Mouse (Mus musculus) neutrophil, adult 65 days (primary cell): Measurements from ENCODE around the gene Tdg. TPM values are rescaled to one million over a fixed set of nuclear protein-coding genes. Genes with fewer than 3 reads are reported as not detected.

Experiments used
- total RNA-seq: library from RNA; stranded (reverse); gene quantifications from 2 replicates; pipeline ENCODE4 v1.2.4, GENCODE M21; 2023

Tdg gene
- total RNA-seq: 55.1 and 62.2 TPM in 2 replicates

DNA sequence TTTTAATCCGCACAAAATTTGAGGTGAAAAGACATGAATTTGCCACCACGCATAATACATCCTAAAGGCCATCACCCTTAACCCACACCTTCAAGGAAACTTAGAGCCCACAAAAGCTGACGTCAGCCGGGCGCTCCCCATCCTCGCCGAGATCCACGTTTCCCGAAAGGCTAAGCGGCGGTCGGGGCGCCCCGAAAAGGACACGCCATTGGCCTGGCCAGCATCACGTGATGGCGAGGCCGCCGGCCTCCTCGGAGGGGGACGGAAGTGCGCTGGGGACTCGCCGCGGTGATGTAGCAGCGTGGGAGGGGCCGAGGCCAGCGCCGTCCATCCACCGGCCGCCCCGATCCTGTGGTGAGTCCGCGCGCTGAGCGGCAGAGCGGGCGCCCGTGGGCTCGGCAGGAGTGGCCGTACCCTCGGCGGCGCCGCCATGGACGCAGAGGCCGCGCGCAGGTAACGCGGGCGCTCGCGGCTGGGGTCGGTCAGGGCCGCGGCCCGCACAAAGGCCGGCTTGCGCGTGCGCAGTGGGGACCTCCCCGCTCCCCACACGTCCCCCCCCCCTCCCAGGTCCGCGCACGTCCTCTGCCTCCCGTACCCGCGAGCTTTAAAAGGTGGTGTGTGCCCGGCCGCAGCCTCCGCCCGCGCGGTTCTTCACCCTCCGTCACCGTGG is at the start of gene Tdg:
TSS of gene Tdg (plus strand) at position 243 of the 670 bp plus-strand sequence.

GRCm38 (mm10) chr10:82622671-82623552 is 6.7 kb upstream of the Tdg start, which contains the start of gene 1190007I07Rik:
TSS of gene 1190007I07Rik (minus strand) at chr10:82623228.

DNA sequence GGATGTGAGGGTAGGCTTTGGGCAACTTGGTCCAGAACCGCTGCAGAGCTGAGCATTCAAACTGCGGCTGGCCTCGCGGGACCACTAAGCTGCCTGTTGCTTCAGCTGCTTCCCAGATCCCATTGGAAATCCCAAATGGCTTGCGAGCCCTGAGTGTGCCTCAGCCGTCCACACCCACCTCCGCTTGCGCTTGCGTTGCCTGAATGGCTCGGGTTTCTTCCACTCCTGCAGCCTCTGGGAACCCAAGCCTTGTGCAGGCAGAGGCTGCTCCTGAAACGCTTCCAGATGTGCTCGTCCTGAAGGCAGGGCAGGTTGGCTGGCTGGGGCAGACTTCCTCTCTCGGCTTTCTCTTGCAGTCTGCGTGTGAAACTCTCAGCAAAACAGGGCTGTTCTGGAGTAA is 60.9 kb downstream of the Tdg start, which contains the start of gene Glt8d2:
TSS of gene Glt8d2 (minus strand) at position 157 of the 400 bp plus-strand sequence.

GRCm38 (mm10) chr10:82695956-82696355 is 66.3 kb downstream of the Tdg start, which contains the start of gene Hcfc2:
TSS of gene Hcfc2 (plus strand) at chr10:82696160.

Other genes with a start within 250 kb of the Tdg start
- gene Gm1553, start 137.2 kb upstream of the Tdg start, total RNA-seq: not detected in 2 replicates
- gene 1190007I07Rik, start 6.6 kb upstream of the Tdg start, total RNA-seq: 2.5 and 3.6 TPM in 2 replicates
- gene Glt8d2, start 60.8 kb downstream of the Tdg start, total RNA-seq: 0.98 and 1.8 TPM in 2 replicates
- gene Hcfc2, start 66.3 kb downstream of the Tdg start, total RNA-seq: 28.0 and 30.6 TPM in 2 replicates
- gene Nfyb, start 134.3 kb downstream of the Tdg start, total RNA-seq: 31.5 and 32.3 TPM in 2 replicates
- 57.5 and 61.0 TPM in 2 replicates for gene Txnrd1, start 204.1 kb downstream of the Tdg start, total RNA-seq
- gene Eid3, start 236.8 kb downstream of the Tdg start, total RNA-seq: 16.2 and 25.6 TPM in 2 replicates